Mouse (Mus musculus): ENCODE measurements around the gene Muc3. TPM values are rescaled to one million over a fixed set of nuclear protein-coding genes. Genes with fewer than 3 reads are reported as not detected.
A peak's percentile ranks its signal among the peaks of the same experiment; 100 is the strongest.

Gene Muc3
- total RNA-seq, 2 experiments from 2014 or later = not detected

DNA sequence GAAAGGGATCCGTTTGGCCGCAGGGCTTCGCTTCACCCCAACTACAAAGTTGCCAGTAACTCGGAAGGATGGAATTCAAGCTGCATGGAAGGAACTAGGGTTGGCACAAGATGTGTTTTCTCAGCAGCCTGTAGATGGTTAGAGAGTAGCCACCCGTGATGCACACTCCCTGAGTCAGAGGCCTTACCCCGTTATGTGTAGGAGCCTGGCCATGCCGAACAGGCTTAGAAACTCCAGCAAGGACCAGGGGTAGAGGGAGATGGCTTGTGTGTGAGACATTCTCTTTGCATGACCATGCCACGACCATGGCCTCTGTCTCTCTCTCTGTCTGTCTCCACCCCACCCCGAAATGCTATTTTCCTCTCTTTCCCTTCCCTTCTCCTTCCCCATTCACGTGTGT is 47.0 kb downstream of the Muc3 start:
- Histone ChIP-seq H3K4me3 (no peak overlapping the region), H3K27ac (peak overlapping the region; percentile 70; the same call in 1 of the 2 replicates)
- TF ChIP-seq CTCF (conservative IDR thresholded peaks at IDR 0.05) = no peak
- DNase-seq (ENCODE audit: low spot score in 2 of 2) = no peak

DNA sequence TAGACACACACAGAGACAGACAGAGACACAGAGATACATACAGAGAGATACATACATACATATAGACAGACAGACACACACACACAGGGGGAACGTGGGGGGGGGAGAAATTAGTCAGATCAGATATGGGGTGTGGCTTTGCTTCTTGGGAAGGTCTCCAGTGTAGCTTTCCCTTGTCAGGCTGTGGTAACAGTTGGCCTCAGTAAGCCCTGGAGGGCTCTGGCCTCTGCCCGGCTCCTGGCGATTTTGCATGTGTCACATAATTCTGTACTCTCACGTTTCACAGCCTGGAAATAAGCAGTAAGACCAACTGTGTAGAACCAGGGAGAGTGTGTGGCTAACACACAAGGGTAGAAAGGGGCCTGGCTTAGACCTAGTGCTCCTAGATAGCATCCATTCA is 48.5 kb downstream of the Muc3 start:
- H3K4me3 ChIP-seq = no peak overlapping the region
- TF ChIP-seq CTCF (conservative IDR thresholded peaks at IDR 0.05) = no peak
- no peak overlapping the region for H3K27ac ChIP-seq
- DNase-seq (ENCODE audit: low spot score in 2 of 2) = no peak

DNA sequence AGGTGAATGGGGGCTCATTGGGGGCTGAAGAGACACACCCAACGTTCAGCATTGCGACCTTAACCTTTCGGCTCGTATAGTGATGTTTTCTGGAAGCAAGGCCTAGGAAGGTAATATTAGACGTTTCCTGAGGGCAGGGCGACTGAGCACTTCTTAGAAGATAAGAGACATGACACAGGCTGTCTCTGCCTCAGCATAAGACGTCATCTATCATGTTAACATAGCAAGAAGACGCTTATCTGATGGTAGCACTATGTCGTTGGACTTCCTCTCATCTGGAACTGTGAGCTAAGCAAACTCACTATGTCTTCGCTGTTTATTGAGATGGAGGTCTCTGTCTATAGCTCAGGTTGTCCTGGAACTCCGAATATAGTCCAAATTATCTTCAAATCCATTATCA is 50.7 kb downstream of the Muc3 start:
- H3K27ac ChIP-seq = no peak overlapping the region
- no peak overlapping the region for H3K4me3 ChIP-seq
- no peak for DNase-seq (ENCODE audit: low spot score in 2 of 2)
- TF ChIP-seq CTCF (conservative IDR thresholded peaks at IDR 0.05) = no peak

DNA sequence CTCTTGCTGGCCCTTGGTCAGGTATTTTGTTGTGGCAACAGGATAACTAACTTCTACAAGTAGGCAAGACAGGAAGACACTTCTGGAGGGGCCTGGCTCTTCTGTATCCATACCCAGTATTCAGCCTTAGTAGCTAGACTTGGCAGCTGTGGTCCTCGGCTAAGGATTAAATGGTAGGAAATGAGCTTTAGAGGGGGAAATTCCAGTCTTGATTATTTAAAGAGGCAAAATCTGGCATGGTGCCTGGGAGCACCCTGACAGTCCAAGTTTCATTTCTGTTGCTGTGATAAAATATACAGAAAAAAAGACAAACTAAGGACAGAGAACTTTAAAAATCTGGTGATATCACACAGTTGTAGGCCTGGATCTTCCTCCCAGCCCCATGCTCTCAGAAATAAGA is 53.1 kb downstream of the Muc3 start:
- Histone ChIP-seq H3K4me3 (no peak overlapping the region), H3K27ac (0 out of 2 replicates have a peak overlapping the region, but pooled peaks have one; percentile 7)
- DNase-seq (ENCODE audit: low spot score in 2 of 2) = no peak
- no peak for TF ChIP-seq CTCF (conservative IDR thresholded peaks at IDR 0.05)

DNA sequence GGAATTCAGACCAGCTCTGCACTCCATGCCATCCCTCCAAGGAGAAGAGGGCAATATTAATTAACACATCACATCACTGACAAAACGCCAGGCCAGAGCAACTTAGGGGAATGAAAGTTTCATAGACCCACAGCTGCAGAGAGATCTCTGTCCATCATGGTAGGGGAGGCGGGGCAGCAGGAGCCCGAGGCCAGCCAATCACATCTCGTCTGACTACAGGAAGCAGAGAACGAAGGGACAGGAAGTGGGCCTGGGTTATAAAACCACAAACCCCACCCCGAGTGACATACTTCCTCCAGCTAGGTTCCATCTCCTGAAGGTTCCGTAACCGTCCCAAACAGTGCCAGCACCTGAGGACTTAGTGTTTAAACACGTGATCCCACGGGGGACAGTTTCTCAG is 54.0 kb downstream of the Muc3 start:
- no peak overlapping the region for H3K27ac ChIP-seq
- H3K4me3 ChIP-seq = no peak overlapping the region
- no peak for DNase-seq (ENCODE audit: low spot score in 2 of 2)
- no peak for TF ChIP-seq CTCF (conservative IDR thresholded peaks at IDR 0.05)

DNA sequence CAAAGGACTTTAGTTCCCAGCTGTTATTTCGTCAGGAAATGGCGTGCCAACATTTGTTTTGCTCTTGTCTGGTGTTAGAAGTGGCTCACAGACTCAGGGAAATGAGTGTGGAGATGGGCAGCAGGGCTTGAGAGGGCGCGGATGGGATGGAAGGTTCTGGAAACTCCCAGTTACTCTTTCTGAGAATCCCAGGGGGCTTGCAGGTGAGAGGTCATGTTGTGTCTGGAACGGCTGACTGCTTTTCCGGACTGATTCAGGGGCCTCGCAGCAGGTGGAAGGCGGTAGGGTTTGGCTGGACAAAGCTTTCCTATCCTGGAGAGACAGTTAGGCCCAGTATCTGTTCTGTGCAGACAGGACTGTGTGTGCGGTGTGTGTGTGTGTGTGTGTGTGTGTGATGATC is 55.4 kb downstream of the Muc3 start:
- DNase-seq (ENCODE audit: low spot score in 2 of 2) = no peak
- H3K27ac ChIP-seq = no peak overlapping the region
- no peak overlapping the region for H3K4me3 ChIP-seq
- TF ChIP-seq CTCF (conservative IDR thresholded peaks at IDR 0.05) = no peak

DNA sequence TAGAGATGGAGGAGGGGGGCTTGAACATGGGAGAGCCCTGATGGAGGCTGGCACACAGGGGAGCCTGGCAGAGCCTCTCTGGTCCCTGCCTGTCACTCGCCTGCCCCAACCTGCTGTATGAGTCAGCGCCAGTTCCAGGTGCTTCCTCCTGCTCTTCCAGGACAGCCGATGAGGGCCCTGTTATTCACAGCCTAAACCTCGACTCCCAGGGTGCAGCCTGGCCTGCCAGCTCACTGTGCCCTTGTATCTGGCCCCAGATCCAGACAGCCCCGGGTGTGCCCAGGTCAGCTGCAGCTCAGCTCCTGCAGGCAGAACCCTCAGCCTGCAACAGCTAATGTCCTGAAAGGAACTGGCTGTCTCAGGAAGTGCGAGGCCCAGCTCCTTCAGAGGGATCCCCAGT is 57.6 kb downstream of the Muc3 start:
- DNase-seq (ENCODE audit: low spot score in 2 of 2) = no peak
- H3K27ac ChIP-seq = no peak overlapping the region
- H3K4me3 ChIP-seq = no peak overlapping the region
- no peak for TF ChIP-seq CTCF (conservative IDR thresholded peaks at IDR 0.05)

DNA sequence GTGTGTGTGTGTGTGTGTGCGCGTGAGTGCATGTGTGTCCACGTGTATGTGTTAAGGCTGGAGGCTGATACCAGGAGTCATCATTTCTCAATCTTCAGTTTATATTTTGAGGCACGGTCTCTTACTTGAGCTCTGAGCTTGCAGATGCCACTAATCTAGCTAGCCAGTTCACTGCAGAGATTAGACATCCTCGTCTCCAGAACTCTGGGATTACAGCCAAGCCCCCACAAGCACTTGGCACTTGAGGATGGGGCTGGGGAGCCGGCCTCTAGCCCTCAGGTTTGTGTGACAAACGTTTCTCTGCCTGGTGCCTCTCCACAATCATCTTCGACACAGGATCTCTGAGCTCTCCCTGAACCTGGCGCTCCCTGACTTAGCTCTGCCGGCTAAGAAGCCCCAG is 58.3 kb downstream of the Muc3 start:
- Histone ChIP-seq H3K4me3 (no peak overlapping the region), H3K27ac (no peak overlapping the region)
- no peak for TF ChIP-seq CTCF (conservative IDR thresholded peaks at IDR 0.05)
- DNase-seq (ENCODE audit: low spot score in 2 of 2) = no peak

DNA sequence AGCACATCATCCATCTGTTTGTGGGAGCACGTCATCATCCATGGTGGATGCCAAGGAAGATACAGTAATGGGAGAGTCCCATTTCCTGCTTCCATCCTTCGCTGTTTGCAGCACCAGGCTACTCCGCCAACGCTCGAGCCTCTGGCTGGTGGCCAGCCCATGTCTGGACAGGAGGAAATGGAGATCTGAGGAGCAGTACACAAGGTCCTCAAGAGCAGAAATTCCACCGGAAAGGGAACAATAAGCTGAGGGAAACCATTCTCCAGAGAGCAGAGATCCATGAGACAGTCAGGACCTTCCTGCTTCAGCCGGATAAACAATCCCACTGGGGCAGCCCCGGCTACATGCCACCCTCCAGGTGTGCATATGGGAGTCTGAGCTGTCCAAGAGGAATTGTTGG is 61.7 kb downstream of the Muc3 start:
- no peak overlapping the region for H3K27ac ChIP-seq
- DNase-seq (ENCODE audit: low spot score in 2 of 2) = no peak
- no peak overlapping the region for H3K4me3 ChIP-seq
- TF ChIP-seq CTCF (conservative IDR thresholded peaks at IDR 0.05) = no peak

DNA sequence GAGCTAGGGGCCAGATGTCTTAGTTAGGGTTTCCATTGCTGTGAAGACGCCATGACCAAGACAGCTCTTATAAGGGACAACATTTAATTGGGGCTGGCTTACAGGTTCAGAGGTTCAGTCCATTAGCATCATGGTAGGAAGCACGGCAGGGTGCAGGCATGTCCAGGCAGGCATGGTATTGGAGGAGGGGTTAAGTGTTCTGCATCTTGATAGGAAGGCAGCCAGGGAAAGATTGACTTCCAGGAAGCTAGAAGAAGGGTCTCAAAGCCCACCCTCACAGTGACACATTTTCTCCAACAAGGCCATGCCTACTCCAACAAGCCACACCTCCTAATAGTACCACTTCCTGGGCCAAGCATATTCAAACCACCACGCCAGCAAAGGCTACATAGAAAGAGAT is 63.4 kb downstream of the Muc3 start:
- no peak overlapping the region for H3K4me3 ChIP-seq
- H3K27ac ChIP-seq = no peak overlapping the region
- no peak for TF ChIP-seq CTCF (conservative IDR thresholded peaks at IDR 0.05)
- DNase-seq (ENCODE audit: low spot score in 2 of 2) = no peak

DNA sequence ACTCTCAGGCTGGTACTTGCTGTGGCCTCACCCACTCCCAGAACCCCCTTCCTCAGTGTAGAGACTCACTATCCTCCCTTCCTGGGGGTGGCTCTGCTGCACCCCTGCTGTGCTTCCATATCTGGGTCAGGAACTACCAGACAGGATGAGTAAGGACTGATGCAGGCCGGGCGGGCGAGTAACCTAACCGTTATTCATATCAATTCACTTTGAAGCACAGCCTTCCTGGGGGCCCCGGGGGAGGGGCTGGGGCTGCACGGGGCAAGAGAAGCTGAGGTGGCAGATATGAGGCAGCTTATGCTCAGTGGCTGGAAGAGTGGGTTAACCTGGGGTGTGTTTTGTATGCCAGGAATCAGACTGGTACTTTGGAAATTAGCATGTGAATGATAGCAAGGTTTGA is 64.1 kb downstream of the Muc3 start:
- H3K27ac ChIP-seq = no peak overlapping the region
- no peak for TF ChIP-seq CTCF (conservative IDR thresholded peaks at IDR 0.05)
- H3K4me3 ChIP-seq = no peak overlapping the region
- DNase-seq (ENCODE audit: low spot score in 2 of 2) = no peak

Other genes with a start within 250 kb of the Muc3 start
- 10 to 100 TPM; 81.0 to 87.2 TPM for gene Ift22, start 241.2 kb downstream of the Muc3 start, total RNA-seq (2021)
- 100 to 1,000 TPM; 223 to 239 TPM for gene Fis1, start 196.0 kb downstream of the Muc3 start, total RNA-seq (2021)
- gene Cldn15, start 182.7 kb downstream of the Muc3 start, total RNA-seq (2021) = under 1 TPM in 1 of 2 experiments, not detected in 1; 0.18 TPM
- gene Plod3, start 162.3 kb downstream of the Muc3 start, total RNA-seq (2021) = 10 to 100 TPM; 37.9 to 39.7 TPM
- 10 to 100 TPM; 77.1 to 83.3 TPM for gene Znhit1, start 161.3 kb downstream of the Muc3 start, total RNA-seq (2021)
- 100 to 1,000 TPM; 180 to 212 TPM for gene Vgf, start 122.9 kb downstream of the Muc3 start, total RNA-seq (2021)
- gene Ap1s1, start 103.2 kb downstream of the Muc3 start, total RNA-seq (2021) = 100 to 1,000 TPM; 298 to 323 TPM
- under 1 TPM; 0.38 to 0.52 TPM for gene Serpine1, start 77.1 kb downstream of the Muc3 start, total RNA-seq (2021)
- gene Trim56, start 33.1 kb downstream of the Muc3 start, total RNA-seq (2021) = 1 to 10 TPM; 5.5 to 5.8 TPM
- 1 to 10 TPM; 3.6 to 4.2 TPM for gene Muc3a, start 63.1 kb upstream of the Muc3 start, total RNA-seq (2021)
- gene Ache, start 138.2 kb upstream of the Muc3 start, total RNA-seq (2021) = 10 to 100 TPM; 58.5 to 62.3 TPM
- 10 to 100 TPM; 12.4 to 13.8 TPM for gene Ufsp1, start 145.3 kb upstream of the Muc3 start, total RNA-seq (2021)
- gene Srrt, start 158.4 kb upstream of the Muc3 start, total RNA-seq (2021) = 100 to 1,000 TPM; 223 to 232 TPM
- gene Trip6, start 165.1 kb upstream of the Muc3 start, total RNA-seq (2021) = 1 to 10 TPM; 4.8 to 7.3 TPM
- 10 to 100 TPM; 27.9 to 28.4 TPM for gene Slc12a9, start 184.3 kb upstream of the Muc3 start, total RNA-seq (2021)
- gene Ephb4, start 200.8 kb upstream of the Muc3 start, total RNA-seq (2021) = 1 to 10 TPM; 5.6 to 5.7 TPM

Data from layer of hippocampus, adult 2 months (tissue).